Mouse (Mus musculus) WW6 (cell line): ENCODE measurements around the gene Nrip1.
"Not testable (repeated sequence)": the region's sequence is repeated elsewhere in the genome, so short reads cannot be mapped to it uniquely, and the experiment has no call there.

Source experiments
- DNase-seq: peaks from one replicate; pipeline ENCODE4 v3.0.0-alpha.2; 2013; ENCODE audit warnings: low read depth, low spot score

Nrip1 gene

DNA sequence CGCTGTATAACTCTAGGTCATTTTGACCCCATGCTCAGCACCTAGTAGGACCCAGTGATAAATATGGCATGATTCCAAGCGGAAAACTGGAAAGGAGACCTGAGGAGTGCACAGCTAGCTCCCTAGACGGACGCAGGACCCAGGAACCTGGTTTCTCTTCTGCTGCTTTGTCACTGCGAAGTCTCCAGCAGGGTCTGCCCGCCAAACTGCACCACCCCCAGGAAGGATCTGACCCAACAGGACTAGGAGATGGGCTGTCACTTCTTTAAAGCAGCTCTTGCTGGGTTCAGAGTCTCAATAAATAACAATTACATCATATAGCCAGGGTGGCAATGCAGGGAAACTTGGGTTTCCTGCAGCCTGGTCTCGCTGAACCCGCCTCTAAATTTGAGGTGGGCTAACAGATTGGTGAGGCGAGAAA is at the start of gene Nrip1:
TSS of gene Nrip1 (minus strand) at position 157 of the 421 bp plus-strand sequence.
- no peak for DNase-seq

DNA sequence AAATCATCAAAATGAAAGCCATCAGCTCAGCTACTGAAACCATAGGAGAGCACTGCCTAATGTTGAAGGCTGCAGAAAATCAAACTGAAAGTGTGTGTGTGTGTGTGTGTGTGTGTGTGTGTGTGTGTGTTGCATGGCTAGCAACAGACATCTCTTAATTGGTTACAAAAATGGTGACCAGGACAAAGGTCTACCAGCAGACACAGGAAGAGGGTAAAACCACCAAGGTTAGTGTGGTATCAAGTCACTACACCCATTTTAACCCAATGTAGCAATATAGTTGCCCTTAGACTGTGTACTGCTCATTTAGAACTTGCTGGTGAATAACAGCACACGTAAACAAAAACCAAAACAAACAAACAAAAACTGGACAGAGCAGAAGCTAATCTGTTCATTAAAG is 48.9 kb upstream of the Nrip1 start:
- DNase-seq = no peak

DNA sequence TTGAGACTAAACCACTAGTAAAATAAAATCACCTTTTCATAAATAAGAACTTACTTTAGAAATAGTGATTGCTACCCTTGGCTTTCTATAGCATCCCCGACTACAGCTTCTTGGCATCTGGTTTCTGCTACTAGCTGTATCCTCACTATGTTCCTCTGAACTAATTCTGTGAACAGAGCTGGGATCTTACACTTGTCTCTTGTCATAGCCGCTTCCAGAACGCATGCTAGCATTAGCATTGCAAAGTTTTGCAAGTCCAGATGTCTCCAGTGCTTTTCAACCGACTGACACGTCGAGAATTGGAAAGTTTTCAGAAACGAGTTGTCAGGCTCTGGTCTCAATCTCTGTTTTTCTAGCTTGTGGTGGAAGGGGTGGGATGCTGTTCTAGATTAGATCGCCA is 46.2 kb upstream of the Nrip1 start:
- DNase-seq = no peak

- no peak for DNase-seq
Measured at GRCm38 (mm10) chr16:76416477-76416876, 42.9 kb upstream of the Nrip1 start.

- no peak for DNase-seq
Measured at GRCm38 (mm10) chr16:76416060-76416438, 42.4 kb upstream of the Nrip1 start.

DNA sequence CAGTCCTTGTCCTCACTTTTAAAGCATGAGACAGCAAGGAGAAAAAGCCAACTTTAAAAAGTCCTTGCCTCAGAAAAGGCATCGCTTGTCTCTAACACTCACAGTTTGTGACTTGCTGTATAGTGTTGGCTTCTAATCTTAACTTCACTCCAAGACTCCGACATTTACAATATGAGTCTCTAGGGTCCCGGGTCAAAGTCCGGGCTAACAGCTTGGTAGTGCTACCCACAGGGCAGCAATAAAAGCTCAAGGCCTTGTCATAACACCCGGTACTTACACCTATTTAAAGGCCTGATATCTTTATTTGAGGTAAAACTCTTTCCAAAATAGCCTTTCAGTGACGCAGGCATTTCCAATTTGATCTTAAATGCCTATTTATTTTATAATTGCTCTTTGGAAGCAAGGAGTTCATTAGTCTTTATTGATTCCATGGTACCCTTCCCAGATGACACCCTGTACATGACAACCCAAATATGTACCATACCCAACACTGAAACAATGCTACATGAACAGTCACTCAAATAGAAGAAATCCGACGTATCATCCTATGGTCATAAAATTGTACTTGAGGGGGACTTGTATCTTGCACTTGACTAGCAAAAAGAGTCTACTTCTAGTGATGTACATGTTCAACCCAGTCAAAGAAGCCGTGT is 41.9 kb upstream of the Nrip1 start:
- no peak for DNase-seq

- DNase-seq = no peak
Measured at GRCm38 (mm10) chr16:76414528-76414927, 40.9 kb upstream of the Nrip1 start.

DNA sequence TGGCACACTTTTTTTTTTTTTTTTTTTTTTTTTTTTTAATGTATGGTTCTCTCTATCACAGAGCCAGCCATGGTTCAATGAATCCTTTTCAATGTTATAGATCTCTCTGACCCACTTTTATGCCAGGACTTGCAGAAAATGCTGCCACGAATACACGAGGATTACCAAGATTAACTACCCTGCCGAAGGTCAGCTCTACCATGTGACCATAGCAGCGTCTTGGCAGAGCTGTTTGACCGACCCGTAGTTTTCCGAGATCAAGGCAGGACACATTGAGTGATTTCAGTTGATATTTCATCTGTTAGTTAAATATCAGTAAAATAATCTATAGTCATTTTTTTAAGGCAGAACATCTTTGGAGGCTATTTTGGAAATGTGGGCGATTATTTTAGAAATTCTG is 40.0 kb upstream of the Nrip1 start:
- DNase-seq = no peak

DNA sequence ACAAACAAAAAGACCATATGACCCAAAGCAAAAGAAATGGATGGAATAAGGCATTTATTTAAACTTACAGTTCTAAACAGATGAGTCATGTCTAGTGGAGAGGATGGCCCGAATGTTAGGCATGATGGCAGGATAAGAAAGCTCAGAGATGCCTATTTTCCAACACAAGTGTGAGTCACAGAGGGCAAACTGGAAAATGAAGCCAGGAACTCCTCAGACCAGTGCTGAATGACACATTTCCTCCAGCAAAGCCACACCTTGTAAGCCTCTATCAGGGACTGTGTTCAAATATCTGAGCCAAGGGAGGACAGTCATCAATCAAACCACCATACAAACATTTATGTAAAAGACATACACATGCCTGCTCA is 35.7 kb upstream of the Nrip1 start:
- DNase-seq = no peak

DNA sequence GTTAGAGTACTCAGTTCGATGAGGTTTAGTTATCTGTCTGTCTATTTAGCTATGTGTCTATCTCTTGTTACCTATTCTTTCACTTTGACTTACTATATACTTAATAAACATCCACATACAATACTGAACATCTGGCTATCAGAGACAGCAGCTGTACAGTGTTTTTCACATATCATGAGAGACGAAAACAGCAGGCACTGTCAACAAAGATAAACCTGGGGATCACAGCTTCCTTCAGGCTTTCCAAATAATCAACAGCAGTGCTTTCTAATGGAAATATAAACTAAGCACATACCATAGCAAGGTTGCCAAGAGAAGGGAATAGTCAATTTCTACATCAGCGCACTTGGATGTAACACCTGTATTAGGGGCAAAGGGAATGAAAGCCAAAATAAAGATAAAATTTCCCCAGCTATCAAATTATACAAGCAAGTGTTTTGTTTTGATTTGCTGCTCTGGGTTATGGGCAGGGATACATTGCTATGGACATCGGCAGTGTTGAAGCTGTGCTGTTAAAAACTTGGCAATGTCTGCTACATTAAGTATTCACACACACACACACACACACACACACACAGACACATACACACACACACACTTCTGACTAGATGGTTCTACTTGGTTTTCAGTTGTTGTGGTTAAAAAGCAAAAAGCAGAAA is 35.2 kb upstream of the Nrip1 start:
- DNase-seq = no peak

DNA sequence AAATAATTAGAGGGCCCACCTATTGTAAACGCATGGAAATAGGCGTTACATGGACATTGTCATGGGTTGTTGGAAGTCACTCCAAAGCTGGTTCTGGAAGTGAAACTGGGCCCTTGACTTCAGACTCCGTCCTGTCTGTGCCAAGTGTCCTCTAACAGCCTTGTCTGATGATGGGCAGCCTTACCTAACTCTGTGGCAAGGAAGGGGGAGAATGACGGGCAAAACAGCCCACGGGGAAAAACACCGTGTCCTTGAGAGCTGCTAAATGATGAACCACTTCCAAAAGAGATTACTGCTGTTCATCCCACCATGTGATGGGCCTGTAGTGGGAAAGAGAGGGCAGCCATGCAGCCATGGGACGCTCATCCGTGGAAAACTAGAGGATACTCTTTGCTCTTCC is 34.6 kb upstream of the Nrip1 start:
- no peak for DNase-seq

DNA sequence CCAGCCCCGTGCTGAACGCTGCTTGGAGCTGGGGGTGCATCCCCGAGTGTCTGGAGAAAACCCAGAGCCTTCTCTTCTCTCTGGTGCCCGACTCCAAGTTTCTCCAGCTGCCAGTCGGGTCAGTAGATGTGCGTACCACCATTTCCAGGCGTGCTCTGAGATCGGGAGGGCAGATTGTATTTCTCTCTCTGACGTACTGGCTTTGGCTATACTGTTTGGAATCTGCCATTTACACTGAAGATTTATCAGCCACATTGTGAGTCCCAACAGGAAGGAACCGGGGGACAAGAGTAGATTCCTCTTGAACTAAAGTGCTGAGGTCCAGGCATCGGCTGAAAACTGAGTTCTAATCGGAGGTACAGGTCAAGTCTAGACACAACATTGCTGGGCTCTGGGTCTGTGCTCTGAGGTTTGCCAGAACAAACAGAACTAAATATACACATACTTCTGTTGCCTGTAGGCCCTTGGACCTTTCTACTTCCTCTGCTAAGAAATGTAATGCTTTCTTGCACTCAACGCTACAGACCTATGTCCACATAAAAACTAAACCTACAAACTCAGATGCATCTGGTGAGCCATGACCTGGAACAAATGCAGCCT is 33.8 kb upstream of the Nrip1 start:
- no peak for DNase-seq

DNA sequence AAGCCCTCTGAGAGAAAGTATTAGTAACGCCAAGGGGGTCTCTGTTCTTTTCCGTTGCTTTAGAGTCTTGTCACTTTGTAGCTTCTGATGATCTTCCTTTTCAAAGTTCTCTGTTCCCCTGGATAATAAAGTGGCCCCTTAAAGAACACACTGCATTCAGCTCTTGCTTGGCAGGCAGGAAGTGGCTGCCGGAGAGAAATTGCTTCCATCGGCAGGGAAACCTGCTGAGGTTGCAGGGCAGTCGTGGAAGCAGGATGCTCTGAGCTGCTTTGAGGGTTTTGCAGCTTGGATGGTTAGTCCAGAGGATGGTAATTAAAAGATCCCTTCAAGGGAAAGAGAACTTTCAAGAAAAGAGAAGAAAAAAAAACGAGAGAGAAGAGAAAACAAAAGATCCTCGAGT is 33.3 kb upstream of the Nrip1 start:
- no peak for DNase-seq

- DNase-seq = no peak
Measured at GRCm38 (mm10) chr16:76406319-76406718, 32.7 kb upstream of the Nrip1 start.

DNA sequence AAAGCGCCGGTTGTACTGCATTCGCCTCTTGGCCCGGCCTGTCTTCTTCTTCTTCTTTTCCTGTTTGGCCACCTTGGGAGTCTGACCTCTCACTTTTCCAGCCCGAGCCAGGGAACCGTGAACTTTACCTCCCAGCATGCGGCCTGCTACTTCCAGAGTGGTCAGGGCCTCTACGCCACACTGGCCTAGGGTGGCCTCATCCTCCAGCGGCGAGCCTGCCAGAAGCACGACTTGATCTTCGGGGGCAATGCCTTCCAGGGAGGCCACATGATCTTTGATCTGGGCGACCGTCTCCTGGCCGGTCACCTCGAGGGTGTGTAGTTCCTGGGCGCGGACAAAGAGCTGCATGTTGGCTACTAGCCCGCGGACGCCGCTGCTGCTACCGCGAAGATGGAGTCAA is 29.7 kb upstream of the Nrip1 start:
- not testable (repeated sequence) for DNase-seq

- DNase-seq = no peak
Measured at GRCm38 (mm10) chr16:76396512-76396911, 22.9 kb upstream of the Nrip1 start.

- DNase-seq = no peak
Measured at GRCm38 (mm10) chr16:76393267-76393666, 19.6 kb upstream of the Nrip1 start.

- no peak for DNase-seq
Measured at GRCm38 (mm10) chr16:76386496-76386895, 12.9 kb upstream of the Nrip1 start.

DNA sequence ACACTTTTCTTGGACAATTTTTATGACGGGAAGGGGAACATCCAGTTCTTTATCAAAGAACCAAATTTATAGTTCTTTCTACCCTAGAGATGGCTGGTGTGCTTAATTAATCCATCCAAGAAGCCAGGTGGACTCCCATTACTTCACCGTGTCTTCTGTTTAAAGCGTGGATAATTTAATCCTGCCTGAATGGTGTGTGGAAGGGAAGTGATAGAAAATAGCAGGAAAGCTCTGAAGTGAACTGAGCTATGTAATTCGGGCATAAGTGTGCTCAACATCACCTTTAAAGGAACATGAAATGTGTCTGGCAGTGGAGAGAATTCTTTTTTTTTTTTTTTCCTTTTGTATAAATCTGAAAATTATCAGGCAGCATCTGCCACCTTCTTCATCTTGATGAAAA is 12.4 kb upstream of the Nrip1 start:
- DNase-seq = no peak

GRCm38 (mm10) chr16:76377211-76377610 is 3.6 kb upstream of the Nrip1 start:
- no peak for DNase-seq

DNA sequence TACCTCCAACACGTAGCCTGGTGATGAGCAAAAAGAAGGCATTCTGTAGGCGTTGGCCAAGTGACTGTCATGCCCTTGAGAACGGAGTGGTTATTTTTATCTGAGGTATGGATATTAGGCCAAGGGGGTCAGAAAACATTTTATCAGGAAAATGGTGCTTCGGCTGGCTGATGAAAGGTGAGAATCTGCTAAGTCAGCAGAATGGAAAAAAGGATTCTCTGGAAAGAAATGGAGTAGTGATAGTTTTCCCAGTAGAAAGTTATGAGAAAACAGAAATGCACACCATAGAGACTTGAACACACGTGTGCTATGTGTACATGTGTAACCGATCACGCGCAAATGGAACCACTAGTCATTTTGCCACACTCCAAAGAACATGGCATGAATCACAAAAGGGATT is 3.0 kb upstream of the Nrip1 start:
- DNase-seq = no peak

DNA sequence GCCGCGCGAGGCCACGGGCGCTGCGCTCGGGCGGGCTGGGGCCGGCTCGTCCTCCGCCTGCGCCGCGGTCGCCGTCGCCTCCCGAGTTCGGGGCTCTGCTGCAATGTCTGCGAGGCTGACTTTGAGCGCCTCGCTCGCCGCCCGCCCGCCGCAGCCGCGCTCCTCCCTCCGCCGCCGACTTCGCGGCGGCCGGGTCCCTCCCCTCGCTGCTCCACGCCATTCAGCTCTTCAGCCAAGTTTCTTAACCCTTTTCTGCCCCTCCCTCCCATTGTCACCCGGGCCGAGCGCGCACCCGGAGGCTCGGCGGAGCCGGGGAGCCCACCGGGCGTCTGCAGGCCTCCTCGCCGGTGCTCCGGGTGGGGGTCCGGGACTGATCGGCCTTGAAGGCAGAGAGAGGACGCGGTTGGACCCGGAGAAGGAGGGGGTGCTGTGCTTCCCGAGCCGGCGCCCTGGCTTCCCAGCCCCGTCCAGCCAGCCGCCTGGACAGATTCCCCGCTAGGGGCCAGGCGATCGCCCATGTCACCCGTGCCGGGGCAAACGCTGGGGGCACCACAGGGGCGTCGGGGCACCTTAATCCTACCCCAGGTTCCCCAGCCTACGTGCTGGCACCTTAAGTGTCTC is 576 bp downstream of the Nrip1 start:
- peak; percentile 63 for DNase-seq
